Mouse (Mus musculus) liver, embryonic 16.5 days (tissue): Measurements from ENCODE around the gene Cdc5l. TPM values are rescaled to one million over a fixed set of nuclear protein-coding genes. Genes with fewer than 3 reads are reported as not detected.

ENCODE experiments used
- ATAC-seq: fragments of 200-750 bp; cut with Nextera tagmentation; 2 replicates; pipeline ENCODE4 v1.8.0; 2017; ENCODE audit warnings: low read depth, mild to moderate bottlenecking, moderate number of reproducible peaks, moderate library complexity
- H3K27ac ChIP-seq: fragments of 300-500 bp; sonication (generic); 2 replicates; pipeline ENCODE4 v1.5.1; 2014; ENCODE audit warnings: mild to moderate bottlenecking, low read length
- H3K27me3 ChIP-seq: fragments of 300-500 bp; sonication (generic); 2 replicates; pipeline ENCODE4 v1.6.1; 2014; ENCODE audit warnings: low read depth, low read length, mixed read lengths; ENCODE audit not compliant: control insufficient read depth, insufficient read depth
- H3K36me3 ChIP-seq: fragments of 300-500 bp; sonication (generic); 2 replicates; pipeline ENCODE4 v1.6.1; 2014; ENCODE audit warnings: mild to moderate bottlenecking; ENCODE audit not compliant: control insufficient read depth, insufficient read depth
- H3K4me1 ChIP-seq: fragments of 300-500 bp; sonication (generic); 2 replicates; pipeline ENCODE4 v1.6.1; 2014; ENCODE audit warnings: low read depth, low read length, mixed read lengths; ENCODE audit not compliant: control insufficient read depth
- H3K4me2 ChIP-seq: fragments of 300-500 bp; sonication (generic); 2 replicates; pipeline ENCODE4 v1.6.1; 2014; ENCODE audit warnings: low read depth, low read length, mixed read lengths
- H3K4me3 ChIP-seq: fragments of 300-500 bp; sonication (generic); 2 replicates; pipeline ENCODE4 v1.5.1; 2014; ENCODE audit warnings: low read depth, mild to moderate bottlenecking, low read length
- H3K9ac ChIP-seq: fragments of 300-500 bp; sonication (generic); 2 replicates; pipeline ENCODE4 v1.6.1; 2014; ENCODE audit warnings: low read depth, low read length
- H3K9me3 ChIP-seq: fragments of 300-500 bp; sonication (generic); replicated peaks from 2 replicates; pipeline ENCODE4 v1.6.1; 2016; ENCODE audit warnings: low read length; ENCODE audit not compliant: control insufficient read depth
- WGBS: fragments of 180-500 bp; shearing (Covaris S2); extraction: QIAGEN DNeasy Blood & Tissue Kit; methylation state at CpG from one replicate; pipeline ENCODE4 v1.1.7; 2014; ENCODE audit not compliant: insufficient replicate concordance; 5-methylcytosine and 5-hydroxymethylcytosine counted together
- polyA plus RNA-seq: library from polyadenylated mRNA; unstranded; fragments of >200 nt; fragmentation: Nextera tagmentation; extraction: Ambion mirVana; gene quantifications from 2 replicates; pipeline ENCODE4 v1.2.1, GENCODE M21; 2015

The Cdc5l gene
- polyA plus RNA-seq: 24.7 and 25.6 TPM in 2 replicates

DNA sequence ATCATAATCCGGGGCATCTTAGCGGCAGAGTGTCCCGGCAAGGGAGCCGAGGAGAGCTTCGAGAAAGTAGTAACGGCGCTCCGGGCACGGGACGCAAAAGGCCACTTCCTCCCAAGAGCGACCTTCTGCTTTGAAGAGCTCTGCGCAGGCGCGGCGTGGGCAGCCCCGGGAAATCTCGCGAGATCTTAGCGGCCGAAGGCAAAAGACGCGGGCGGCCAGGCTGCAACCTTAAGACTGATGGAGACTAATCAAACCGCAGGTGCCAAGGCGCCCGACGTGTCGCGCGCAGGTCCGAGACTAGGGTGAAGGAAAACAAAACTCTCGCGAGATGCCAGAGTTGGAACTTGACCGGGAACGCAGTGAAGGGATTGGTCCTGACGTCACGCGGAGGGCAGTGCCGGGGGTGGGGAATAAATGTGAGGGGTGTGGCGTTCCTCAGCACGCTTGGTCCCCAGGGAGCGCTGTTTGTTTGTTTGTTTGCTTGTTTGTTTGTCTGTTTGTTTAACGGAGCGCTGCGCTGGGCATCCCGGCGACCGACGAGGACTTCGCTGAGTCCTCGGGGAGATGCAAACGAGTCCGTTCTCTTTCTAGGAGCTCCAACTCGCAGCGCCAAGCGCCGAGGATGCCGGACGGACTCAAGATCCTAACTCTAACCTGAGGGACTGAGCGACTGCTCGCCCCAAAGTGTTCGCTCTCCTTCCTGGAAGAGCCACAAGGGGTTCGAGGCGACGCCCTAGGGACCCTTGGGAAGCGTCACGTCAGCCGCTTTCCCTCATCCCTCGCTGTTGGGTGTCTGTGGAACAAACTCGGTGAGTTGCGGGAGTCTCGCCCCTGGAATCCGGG is at the start of gene Cdc5l:
Gene Cdc5l, minus strand, starts transcription at position 319 of the 843 bp plus-strand sequence.
- peak within 1 kb of the TSS; percentile 63 for H3K4me2 ChIP-seq
- H3K27me3 ChIP-seq: no peaks in the 10 kb centered on the region
- peak within 1 kb of the TSS; percentile 89 for H3K4me3 ChIP-seq
- H3K27ac ChIP-seq: peak within 1 kb of the TSS; percentile 97
- WGBS: under 1% methylated on average over 73 of the region's 73 CpGs
- no peaks in the 10 kb centered on the region for H3K36me3 ChIP-seq
- peak; percentile 96 for ATAC-seq
- H3K9me3 ChIP-seq: no peaks in the 10 kb centered on the region
- peaks cover 10% of the 10 kb centered on the region for H3K4me1 ChIP-seq
- peak within 1 kb of the TSS; percentile 90 for H3K9ac ChIP-seq

- Histone ChIP-seq H3K36me3 (no peaks in the 10 kb centered on the region), H3K27ac (no peak overlapping the region), H3K27me3 (peaks cover 7% of the 10 kb centered on the region; the same call in 1 of the 2 replicates), H3K4me1 (no peaks in the 10 kb centered on the region), H3K9ac (no peak overlapping the region), H3K9me3 (no peaks in the 10 kb centered on the region), H3K4me3 (no peak overlapping the region), H3K4me2 (no peak overlapping the region)
- no peak for ATAC-seq
- WGBS: 11% methylated on average over 2 of the region's 2 CpGs
These were observed 46.9 kb upstream of the Cdc5l start for GRCm38 (mm10) chr17:45480429-45480828.

DNA sequence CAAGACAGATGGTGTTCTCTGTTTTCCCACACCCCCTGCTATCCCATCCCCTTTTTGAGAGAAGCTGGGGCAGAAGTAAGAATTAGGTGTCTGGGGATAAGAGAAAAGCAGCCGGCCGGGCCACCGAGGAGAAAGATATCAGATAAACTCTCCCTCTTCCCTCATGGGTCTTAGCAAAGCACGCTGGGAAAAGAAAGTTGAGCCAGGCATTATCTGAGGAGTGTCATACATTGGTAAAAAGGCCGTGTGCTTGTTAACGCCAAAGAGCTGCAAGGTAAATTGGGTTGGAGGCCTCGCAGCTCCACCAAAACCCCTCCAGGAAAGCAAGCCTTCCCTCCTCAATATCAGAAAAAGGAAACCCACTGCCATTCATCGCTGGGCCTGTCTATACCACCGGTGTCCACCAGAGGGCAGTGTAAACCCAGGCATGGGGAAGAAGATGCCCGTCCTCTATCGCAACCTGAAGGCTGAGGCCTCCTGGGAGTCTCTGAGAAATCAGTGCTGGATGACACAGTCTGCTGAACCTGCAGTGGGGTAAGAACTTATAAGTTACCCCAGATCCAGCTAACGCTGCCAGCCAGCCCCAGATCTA is 44.8 kb upstream of the Cdc5l start:
- no peaks in the 10 kb centered on the region for H3K36me3 ChIP-seq
- H3K27me3 ChIP-seq: peaks cover 18% of the 10 kb centered on the region
- no peaks in the 10 kb centered on the region for H3K4me1 ChIP-seq
- H3K9me3 ChIP-seq: no peaks in the 10 kb centered on the region
- ATAC-seq: no peak
- no peak overlapping the region for H3K27ac ChIP-seq
- peak overlapping the region; percentile 4; the same call in 1 of the 2 replicates for H3K4me2 ChIP-seq
- no peak overlapping the region for H3K4me3 ChIP-seq
- H3K9ac ChIP-seq: no peak overlapping the region
- WGBS: 8% methylated on average over 12 of the region's 12 CpGs

DNA sequence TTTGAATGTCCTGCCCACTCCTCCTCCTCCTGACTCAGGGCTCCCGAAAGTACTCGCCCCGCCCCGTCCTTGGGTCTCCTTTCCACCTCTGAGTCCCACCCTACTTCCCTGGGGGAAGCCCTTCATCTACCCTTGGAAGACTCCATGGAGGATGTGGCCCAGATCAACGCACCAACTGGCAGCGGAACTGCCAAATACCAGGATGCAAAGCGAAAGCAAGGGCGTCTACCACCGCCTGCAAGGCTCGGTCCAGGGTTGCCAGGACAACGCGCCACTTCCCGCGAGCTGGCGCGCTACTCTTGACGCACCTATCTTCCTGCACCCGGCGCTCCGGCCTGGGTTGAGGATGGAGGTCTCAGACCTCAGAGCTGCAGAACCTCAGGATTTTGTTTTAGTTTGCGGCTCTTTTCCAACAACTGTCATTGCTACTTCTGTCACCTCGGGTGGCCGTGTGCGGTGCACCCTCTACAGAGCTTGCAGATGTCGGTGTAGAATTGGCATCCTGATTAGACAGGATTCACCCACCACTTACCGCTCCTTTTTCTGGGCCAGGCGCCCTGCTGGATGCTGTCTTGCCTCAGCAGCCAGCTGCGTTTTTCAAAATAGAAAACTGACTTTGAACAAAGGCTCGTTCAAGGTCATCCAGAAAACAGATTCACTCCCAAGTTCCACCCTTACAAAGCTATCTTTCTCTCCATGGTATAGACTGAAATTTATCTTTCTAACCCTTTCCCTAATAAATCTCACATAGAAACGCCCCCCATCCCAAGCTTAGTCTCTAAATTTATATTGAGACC is 41.3 kb upstream of the Cdc5l start, which contains the start of gene Spats1:
Gene Spats1, minus strand, starts transcription at position 747 of the 797 bp plus-strand sequence.
- WGBS: 4% methylated on average over 30 of the region's 30 CpGs
- Histone ChIP-seq H3K27me3 (peaks cover 18% of the 10 kb centered on the region), H3K4me3 (peak within 1 kb of the TSS; percentile 42), H3K4me2 (peak within 1 kb of the TSS; percentile 54), H3K27ac (no peak within 1 kb of the TSS), H3K9ac (no peak within 1 kb of the TSS), H3K9me3 (no peaks in the 10 kb centered on the region), H3K36me3 (no peaks in the 10 kb centered on the region), H3K4me1 (no peaks in the 10 kb centered on the region)
- ATAC-seq: no peak

DNA sequence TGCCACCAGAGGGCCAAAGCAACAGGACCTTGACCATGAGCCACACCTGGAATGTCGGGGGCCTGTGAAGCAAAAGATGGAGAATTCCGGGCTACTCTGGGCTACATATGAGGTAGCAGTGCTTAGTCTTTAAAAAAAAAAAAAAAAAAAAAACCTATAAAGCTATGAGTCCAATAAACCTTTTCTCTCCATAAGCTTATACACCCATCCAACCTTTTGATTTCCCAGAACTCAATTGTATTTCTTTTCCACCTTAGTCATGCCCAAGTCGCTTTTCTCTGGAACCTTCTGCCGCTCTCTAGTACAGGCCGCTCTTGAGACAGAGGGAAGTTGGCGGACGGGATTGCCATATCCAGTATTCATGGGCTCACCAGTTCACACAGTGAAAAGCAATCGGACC is 40.6 kb upstream of the Cdc5l start:
- H3K9me3 ChIP-seq: no peaks in the 10 kb centered on the region
- ATAC-seq: no peak
- no peak overlapping the region for H3K27ac ChIP-seq
- no peak overlapping the region for H3K4me3 ChIP-seq
- peaks cover 18% of the 10 kb centered on the region for H3K27me3 ChIP-seq
- H3K36me3 ChIP-seq: no peaks in the 10 kb centered on the region
- WGBS: 65% methylated on average over 8 of the region's 8 CpGs
- no peak overlapping the region for H3K9ac ChIP-seq
- H3K4me2 ChIP-seq: no peak overlapping the region
- no peaks in the 10 kb centered on the region for H3K4me1 ChIP-seq

DNA sequence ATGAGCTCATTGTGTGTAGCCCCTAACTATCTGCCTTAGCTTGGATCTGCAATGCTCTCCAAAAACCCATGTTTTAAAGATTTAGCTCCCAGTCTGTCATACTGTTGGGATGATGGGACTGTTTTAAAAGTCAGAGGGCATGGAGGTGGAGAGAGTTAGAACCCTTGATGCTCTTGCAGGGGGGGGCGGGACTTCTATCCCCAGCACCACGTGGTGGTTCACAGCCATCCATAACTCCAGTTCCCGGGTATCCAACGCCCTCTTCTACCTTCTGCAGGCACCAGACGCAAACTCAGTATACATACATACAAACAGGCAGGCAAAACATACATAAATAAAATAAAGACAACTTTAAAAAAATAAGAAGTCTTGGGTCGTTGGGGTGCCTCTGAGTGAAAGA is 40.1 kb upstream of the Cdc5l start:
- Histone ChIP-seq H3K4me1 (no peaks in the 10 kb centered on the region), H3K27me3 (peaks cover 18% of the 10 kb centered on the region), H3K4me2 (no peak overlapping the region), H3K9ac (no peak overlapping the region), H3K9me3 (no peaks in the 10 kb centered on the region), H3K36me3 (no peaks in the 10 kb centered on the region), H3K4me3 (no peak overlapping the region), H3K27ac (no peak overlapping the region)
- 55% methylated on average over 6 of the region's 6 CpGs for WGBS
- no peak for ATAC-seq

- WGBS: 55% methylated on average over 7 of the region's 7 CpGs
- Histone ChIP-seq H3K27ac (no peak overlapping the region), H3K4me2 (no peak overlapping the region), H3K4me1 (no peaks in the 10 kb centered on the region), H3K9ac (no peak overlapping the region), H3K36me3 (no peaks in the 10 kb centered on the region), H3K4me3 (no peak overlapping the region), H3K9me3 (0 out of 2 replicates have a peak, but pooled peaks cover 3% of the 10 kb centered on the region), H3K27me3 (peaks cover 12% of the 10 kb centered on the region)
- no peak for ATAC-seq
These were observed 37.2 kb upstream of the Cdc5l start for GRCm38 (mm10) chr17:45470726-45471125.

DNA sequence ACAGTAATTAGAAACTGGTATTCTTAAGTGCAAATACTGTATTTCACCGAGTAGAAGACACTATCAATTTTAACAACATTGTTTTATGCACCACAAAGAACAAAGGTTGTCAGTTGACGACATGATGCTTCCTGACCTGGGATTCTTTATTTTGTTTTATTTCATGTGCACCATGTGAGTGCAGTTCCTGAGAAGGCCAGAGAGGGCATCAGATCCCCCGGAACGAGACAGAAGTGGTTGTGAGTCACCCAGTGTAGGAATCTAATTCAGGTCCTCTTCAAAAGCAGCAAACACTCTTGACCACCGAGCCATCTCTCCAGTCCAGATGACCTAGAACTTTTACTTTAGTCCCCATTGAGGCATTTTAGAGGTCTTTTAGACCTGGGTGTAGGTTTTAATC is 34.8 kb upstream of the Cdc5l start:
- Histone ChIP-seq H3K36me3 (no peaks in the 10 kb centered on the region), H3K4me1 (no peaks in the 10 kb centered on the region), H3K4me2 (no peak overlapping the region), H3K27me3 (no peaks in the 10 kb centered on the region; the same call in 1 of the 2 replicates), H3K9ac (no peak overlapping the region), H3K9me3 (0 out of 2 replicates have a peak, but pooled peaks cover 3% of the 10 kb centered on the region), H3K4me3 (no peak overlapping the region), H3K27ac (no peak overlapping the region)
- 66% methylated on average over 5 of the region's 5 CpGs for WGBS
- no peak for ATAC-seq
